Mouse (Mus musculus): Measurements from ENCODE around the gene Agfg1.

The Agfg1 gene

DNA sequence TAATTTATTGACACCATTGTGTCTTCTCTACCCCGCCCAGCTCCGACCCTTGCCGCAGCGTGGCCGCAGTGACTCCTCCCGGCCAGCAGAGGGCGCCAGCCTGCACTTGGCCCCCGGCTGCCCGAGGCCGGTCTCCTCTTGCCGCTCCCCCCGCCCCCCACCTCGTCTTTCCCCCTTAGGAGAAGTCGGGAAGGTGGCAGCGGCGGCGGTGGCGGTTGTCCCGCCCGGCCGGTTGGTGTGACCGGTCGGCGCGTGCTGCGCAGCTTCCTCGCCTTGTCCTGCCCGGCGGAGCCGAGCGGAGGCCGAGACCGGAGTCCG, at the start of gene Agfg1:
Agfg1 (plus strand) TSS at position 188 of the 318 bp plus-strand sequence.
- ChIA-PET CTCF (interaction anchor here (0.6 to 1.6 kb wide), 24 partner anchors 9 to 696 kb away, joined by 3 to 13 read pairs (median 4); no protein-coding TSS in a partner anchor), POLR2A (interaction anchor here (0.6 to 6.9 kb wide), 35 partner anchors 9 to 523 kb away, joined by 3 to 63 read pairs (median 4); partner anchors contain the start of genes Gm47959 (in 1 of the 4) and Rhbdd1 (in 1 of the 4))

- ChIA-PET CTCF (interaction anchor here in 1 of 4 experiments (1.6 kb wide), 1 partner anchor 197 kb away, joined by 4 read pairs; no protein-coding TSS in a partner anchor), POLR2A (interaction anchor here in 1 of 4 experiments (0.6 kb wide), 1 partner anchor 156 kb away, joined by 4 read pairs; no protein-coding TSS in a partner anchor)
These were observed 48.2 kb upstream of the Agfg1 start for GRCm38 (mm10) chr1:82791105-82791504.

DNA sequence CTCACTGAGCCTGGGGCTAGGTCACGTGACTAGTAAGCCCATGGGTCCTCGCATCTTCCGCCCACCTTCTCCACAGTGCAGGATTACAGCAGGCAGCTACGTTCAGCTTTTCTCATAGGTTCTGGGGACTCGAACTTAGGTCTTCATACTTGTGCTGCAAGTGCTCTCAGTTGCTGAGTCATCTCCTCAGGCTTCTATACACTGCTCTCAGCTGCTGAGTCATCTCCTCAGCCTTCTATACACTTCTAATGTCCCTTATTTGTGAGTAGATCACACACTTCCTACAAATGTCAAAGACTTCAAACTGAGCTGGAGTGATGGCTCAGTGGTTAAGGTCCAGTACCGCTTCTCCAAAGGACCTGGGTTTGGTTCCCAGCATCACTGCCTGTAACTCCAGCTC, 47.0 kb upstream of the Agfg1 start:
- ChIA-PET POLR2A (no interaction called here), CTCF (interaction anchor here (0.6 to 1.5 kb wide), 4 partner anchors 47 to 275 kb away, joined by 3 to 5 read pairs (median 3); partner anchors contain the start of gene Agfg1 (in 1 of the 4))

DNA sequence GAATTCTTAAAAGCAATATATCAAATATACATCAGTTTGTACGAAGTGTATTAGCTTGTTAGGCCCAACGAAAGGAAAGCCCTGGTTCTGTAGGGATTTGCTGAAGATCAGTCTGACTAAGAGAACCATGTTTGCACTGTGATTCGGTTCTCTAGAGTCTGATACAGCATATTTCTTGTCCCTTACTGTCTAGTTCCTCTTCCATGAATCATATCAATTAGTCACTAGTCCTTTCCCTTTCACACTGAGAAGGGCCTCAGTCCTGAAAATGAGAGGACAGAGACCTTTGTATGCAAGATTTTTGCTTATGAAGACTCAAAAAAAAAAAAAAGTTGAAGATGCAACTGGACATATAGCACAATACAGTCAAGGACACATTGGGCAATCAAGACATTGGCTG, 46.2 kb upstream of the Agfg1 start:
- POLR2A ChIA-PET = interaction anchor here in 1 of 4 experiments (0.6 to 1.1 kb wide), 2 partner anchors 14 to 45 kb away, joined by 3 to 5 read pairs; no protein-coding TSS in a partner anchor
- CTCF ChIA-PET = interaction anchor here in 3 of 4 experiments (0.5 to 2.1 kb wide), 6 partner anchors 21 to 239 kb away, joined by 3 to 10 read pairs (median 3); no protein-coding TSS in a partner anchor

DNA sequence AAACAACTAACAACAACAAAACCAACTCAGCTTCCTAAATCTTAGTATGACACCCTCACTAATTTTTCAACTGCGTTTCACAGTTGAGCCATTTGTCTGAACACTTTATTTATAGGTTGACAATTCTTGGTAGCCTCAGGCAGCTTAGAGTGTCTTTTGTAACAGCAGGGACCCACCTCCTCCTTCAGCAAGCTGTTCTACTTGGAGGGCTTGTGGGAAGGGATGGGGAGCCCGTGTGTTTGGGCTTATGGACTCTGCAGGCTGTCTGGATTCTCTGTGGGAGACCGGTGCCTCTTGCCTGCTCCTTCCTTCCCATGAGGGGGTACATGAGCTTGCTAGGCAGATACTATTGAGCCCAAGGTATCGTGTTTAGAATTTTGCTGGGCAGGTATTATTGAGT, 45.3 kb upstream of the Agfg1 start:
- POLR2A ChIA-PET = interaction anchor here in 1 of 4 experiments (1.1 to 1.3 kb wide), 3 partner anchors 13 to 45 kb away, joined by 3 to 5 read pairs (median 4); no protein-coding TSS in a partner anchor

GRCm38 (mm10) chr1:82795211-82795610, 44.1 kb upstream of the Agfg1 start:
- POLR2A ChIA-PET = interaction anchor here in 1 of 4 experiments (1.5 kb wide), 1 partner anchor 26 kb away, joined by 3 read pairs; no protein-coding TSS in a partner anchor
- CTCF ChIA-PET = interaction anchor here in 3 of 4 experiments (0.5 to 2.1 kb wide), 5 partner anchors 9 to 193 kb away, joined by 3 to 10 read pairs (median 4); no protein-coding TSS in a partner anchor

More for the DNA sequence above, 45.3 kb upstream of the Agfg1 start:
- CTCF ChIA-PET = interaction anchor here in 3 of 4 experiments (0.5 to 2.1 kb wide), 6 partner anchors 20 to 240 kb away, joined by 3 to 10 read pairs (median 3); no protein-coding TSS in a partner anchor

- ChIA-PET CTCF (interaction anchor here in 3 of 4 experiments (0.5 to 1.6 kb wide), 5 partner anchors 8 to 192 kb away, joined by 3 to 5 read pairs (median 4); no protein-coding TSS in a partner anchor), POLR2A (interaction anchor here in 1 of 4 experiments (1.5 kb wide), 1 partner anchor 26 kb away, joined by 3 read pairs; no protein-coding TSS in a partner anchor)
These were observed 43.4 kb upstream of the Agfg1 start for GRCm38 (mm10) chr1:82795702-82796443.

GRCm38 (mm10) chr1:82797088-82797487, 42.2 kb upstream of the Agfg1 start:
- POLR2A ChIA-PET = interaction anchor here in 1 of 4 experiments (0.7 to 2.6 kb wide), 3 partner anchors 22 to 70 kb away, joined by 3 to 6 read pairs (median 3); no protein-coding TSS in a partner anchor
- CTCF ChIA-PET = interaction anchor here in 2 of 4 experiments (0.5 to 1.4 kb wide), 2 partner anchors 10 to 22 kb away, joined by 3 read pairs; no protein-coding TSS in a partner anchor

- POLR2A ChIA-PET = interaction anchor here in 2 of 4 experiments (0.5 to 2.6 kb wide), 4 partner anchors 20 to 160 kb away, joined by 3 to 6 read pairs (median 4); no protein-coding TSS in a partner anchor
These were observed 41.0 kb upstream of the Agfg1 start for GRCm38 (mm10) chr1:82798304-82798703.

GRCm38 (mm10) chr1:82798922-82799321, 40.4 kb upstream of the Agfg1 start:
- ChIA-PET POLR2A (interaction anchor here in 2 of 4 experiments (0.5 to 2.6 kb wide), 3 partner anchors 20 to 159 kb away, joined by 4 to 6 read pairs (median 4); no protein-coding TSS in a partner anchor), CTCF (no interaction called here)

More at GRCm38 (mm10) chr1:82798304-82798703, 41.0 kb upstream of the Agfg1 start:
- CTCF ChIA-PET = interaction anchor here in 1 of 4 experiments (0.6 kb wide), 1 partner anchor 188 kb away, joined by 3 read pairs; no protein-coding TSS in a partner anchor

DNA sequence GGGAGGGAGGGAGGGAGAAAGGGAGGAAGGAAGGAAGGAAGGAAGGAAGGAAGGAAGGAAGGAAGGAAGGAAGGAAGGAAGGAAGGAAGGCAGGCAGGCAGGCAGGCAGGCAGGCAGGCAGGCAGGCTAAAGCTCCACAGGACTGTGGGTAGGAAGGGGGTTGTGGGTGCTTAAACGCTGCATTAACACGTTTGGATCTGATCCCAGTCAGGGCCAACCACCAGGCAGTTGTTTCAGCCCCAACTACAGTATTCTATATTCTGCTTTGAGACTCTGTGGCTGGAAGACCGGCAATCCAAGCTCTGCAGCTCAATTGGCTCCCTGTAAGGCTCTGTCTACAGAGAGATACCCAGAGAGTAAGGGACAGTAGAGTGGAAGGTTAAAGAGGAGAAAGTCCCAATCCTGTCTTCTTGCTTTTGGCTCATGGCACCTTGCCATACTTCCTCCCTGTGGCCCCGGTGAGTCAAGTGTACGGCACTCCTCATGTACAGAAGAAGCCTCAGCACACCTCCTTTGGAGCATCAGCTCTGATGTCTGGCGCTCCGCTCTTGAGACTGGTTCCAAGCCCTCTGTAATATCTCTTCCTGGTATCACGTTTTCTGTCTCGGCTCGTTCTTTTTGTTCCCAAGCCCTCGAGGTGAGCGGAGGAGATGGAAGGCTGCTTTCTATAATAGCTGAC, 38.0 kb upstream of the Agfg1 start:
- ChIA-PET POLR2A (interaction anchor here in 1 of 4 experiments (1.2 to 1.6 kb wide), 2 partner anchors 21 to 41 kb away, joined by 4 read pairs; no protein-coding TSS in a partner anchor), CTCF (interaction anchor here in 3 of 4 experiments (0.8 to 1.5 kb wide), 3 partner anchors 14 to 186 kb away, joined by 3 to 5 read pairs (median 3); no protein-coding TSS in a partner anchor)

GRCm38 (mm10) chr1:82803608-82804007, 35.7 kb upstream of the Agfg1 start:
- POLR2A ChIA-PET = interaction anchor here in 1 of 4 experiments (0.8 to 1.0 kb wide), 2 partner anchors 35 to 184 kb away, joined by 3 to 5 read pairs; no protein-coding TSS in a partner anchor
- CTCF ChIA-PET = interaction anchor here (0.7 to 1.3 kb wide), 16 partner anchors 9 to 272 kb away, joined by 3 to 14 read pairs (median 4); partner anchors contain the start of gene Agfg1 (in 2 of the 4)

DNA sequence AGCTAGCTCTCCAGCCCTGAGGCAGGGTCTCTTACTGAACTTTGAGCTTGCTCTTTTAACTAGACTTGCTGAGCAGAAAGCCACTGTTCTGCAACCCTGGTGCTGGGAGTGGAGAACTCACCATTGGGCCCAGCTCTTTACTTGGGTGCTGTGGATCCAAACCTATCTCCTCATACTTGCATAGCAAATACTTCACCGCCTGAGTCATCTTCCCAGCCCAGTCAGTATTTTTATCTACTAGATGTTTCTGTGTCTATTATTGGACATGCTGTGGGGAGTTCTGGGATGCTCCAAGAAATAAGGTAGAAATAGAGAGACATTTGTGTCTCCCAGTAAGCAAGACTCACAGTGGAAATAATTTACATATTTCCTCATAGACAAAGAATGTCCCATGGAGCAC, 35.2 kb upstream of the Agfg1 start:
- ChIA-PET POLR2A (interaction anchor here in 1 of 4 experiments (0.8 to 1.0 kb wide), 2 partner anchors 35 to 184 kb away, joined by 3 to 5 read pairs; no protein-coding TSS in a partner anchor), CTCF (interaction anchor here (0.7 to 1.3 kb wide), 16 partner anchors 9 to 272 kb away, joined by 3 to 14 read pairs (median 4); partner anchors contain the start of gene Agfg1 (in 2 of the 4))

GRCm38 (mm10) chr1:82806391-82806790, 32.9 kb upstream of the Agfg1 start:
- CTCF ChIA-PET = interaction anchor here (0.5 to 1.1 kb wide), 5 partner anchors 10 to 1477 kb away, joined by 3 to 6 read pairs (median 4); no protein-coding TSS in a partner anchor
- POLR2A ChIA-PET = interaction anchor here in 3 of 4 experiments (0.7 to 1.7 kb wide), 5 partner anchors 11 to 33 kb away, joined by 3 to 7 read pairs (median 4); partner anchors contain the start of gene Agfg1 (in 1 of the 3)

- POLR2A ChIA-PET = interaction anchor here in 3 of 4 experiments (0.5 to 1.7 kb wide), 5 partner anchors 10 to 14 kb away, joined by 3 to 7 read pairs (median 4); no protein-coding TSS in a partner anchor
- CTCF ChIA-PET = interaction anchor here in 2 of 4 experiments (1.0 to 1.1 kb wide), 2 partner anchors 32 to 113 kb away, joined by 3 to 4 read pairs; no protein-coding TSS in a partner anchor
These were observed 32.1 kb upstream of the Agfg1 start for GRCm38 (mm10) chr1:82807206-82807605.

- CTCF ChIA-PET = no interaction called here
- POLR2A ChIA-PET = interaction anchor here in 1 of 4 experiments (1.3 to 1.5 kb wide), 2 partner anchors 9 to 30 kb away, joined by 3 to 4 read pairs; no protein-coding TSS in a partner anchor
These were observed 30.7 kb upstream of the Agfg1 start for GRCm38 (mm10) chr1:82808564-82808963.

- ChIA-PET POLR2A (interaction anchor here in 2 of 4 experiments (0.5 to 2.3 kb wide), 3 partner anchors 8 to 51 kb away, joined by 3 to 4 read pairs (median 3); partner anchors contain the start of gene Agfg1 (in 1 of the 2)), CTCF (no interaction called here)
These were observed 27.5 kb upstream of the Agfg1 start for GRCm38 (mm10) chr1:82811766-82812165.
